Mouse (Mus musculus) gastrocnemius, postnatal 14 days (tissue): ENCODE measurements around the gene Taar6. TPM values are rescaled to one million over a fixed set of nuclear protein-coding genes. Genes with fewer than 3 reads are reported as not detected.

Experiments
- DNase-seq: peaks from one replicate; pipeline ENCODE4 v3.0.0; 2021; ENCODE audit warnings: mixed read lengths
- intact Hi-C: fragments of 180-260 bp; cut with DNase I; formaldehyde crosslinking; loops from one replicate; pipeline ENCODE4 v1.15.1; 2025; ENCODE audit warnings: low total_unique reads
- long read RNA-seq, 2 experiments: library from polyadenylated mRNA; stranded (forward); transcript quantifications; one replicate each; pipeline ENCODE4 v2.0.0; 2021
- total RNA-seq, 2 experiments: library from RNA; stranded (reverse); gene quantifications; 2 replicates each; pipeline ENCODE4 v1.2.3; 2021

Taar6 gene
- total RNA-seq, result not detected
- long read RNA-seq, experiment 1, result 0 reads
- long read RNA-seq, experiment 2, result 0 reads

GRCm38 (mm10) chr10:23985546-23985945 is at the start of gene Taar6:
TSS of gene Taar6 (minus strand) at chr10:23985646.
- DNase-seq, result no peak
- intact Hi-C loops, result no loop called here

DNA sequence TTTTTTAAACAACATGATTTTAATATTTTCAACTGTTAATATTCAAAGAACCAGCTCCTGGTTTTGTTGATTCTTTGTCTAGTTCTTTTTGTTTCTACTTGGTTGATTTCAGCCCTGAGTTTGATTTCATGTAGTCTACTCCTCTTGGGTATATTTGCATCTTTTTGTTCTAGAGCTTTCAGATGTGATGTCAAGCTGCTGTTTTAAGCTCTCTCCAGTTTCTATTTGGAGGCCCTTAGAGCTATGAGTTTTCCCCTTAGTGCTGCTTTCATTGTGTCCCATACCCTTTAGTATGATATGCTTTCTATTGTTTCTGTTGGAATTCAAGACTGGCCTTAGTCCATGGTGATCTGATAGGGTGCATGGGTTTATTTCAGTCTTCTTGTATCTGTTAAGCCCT is 45.9 kb upstream of the Taar6 start:
- DNase-seq, result no peak
- intact Hi-C loops, result no loop called here

- DNase-seq, result no peak
- intact Hi-C loops, result no loop called here
These were observed 41.5 kb upstream of the Taar6 start, which contains the start of gene Taar7d for GRCm38 (mm10) chr10:24026922-24027321. TSS of gene Taar7d (plus strand) at chr10:24027222.

GRCm38 (mm10) chr10:24008143-24008542 is 22.7 kb upstream of the Taar6 start:
- intact Hi-C loops, result no loop called here

DNA sequence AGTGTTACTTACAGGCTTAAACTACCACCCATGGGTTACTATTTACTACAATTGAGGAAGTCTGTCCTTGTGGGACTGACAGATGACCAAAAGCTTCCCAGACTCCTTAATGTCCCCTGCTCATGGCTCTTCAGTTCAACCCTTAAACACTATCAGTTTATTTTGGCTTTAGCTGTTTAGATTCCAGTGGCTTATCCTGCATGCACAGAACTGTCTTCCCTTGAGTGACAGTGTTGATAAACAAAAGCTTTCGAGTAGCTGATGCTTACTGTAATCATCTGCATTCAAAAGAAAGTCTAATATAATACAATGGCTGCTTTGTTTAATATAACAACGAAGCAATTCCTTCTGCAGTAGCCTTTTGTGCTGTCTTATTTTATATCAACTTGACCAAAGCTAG is 21.6 kb upstream of the Taar6 start:
- DNase-seq, result no peak
- intact Hi-C loops, result no loop called here

More at GRCm38 (mm10) chr10:24008143-24008542, 22.7 kb upstream of the Taar6 start:
- no peak for DNase-seq

GRCm38 (mm10) chr10:24006442-24006841 is 21.0 kb upstream of the Taar6 start:
- intact Hi-C loops, result no loop called here

DNA sequence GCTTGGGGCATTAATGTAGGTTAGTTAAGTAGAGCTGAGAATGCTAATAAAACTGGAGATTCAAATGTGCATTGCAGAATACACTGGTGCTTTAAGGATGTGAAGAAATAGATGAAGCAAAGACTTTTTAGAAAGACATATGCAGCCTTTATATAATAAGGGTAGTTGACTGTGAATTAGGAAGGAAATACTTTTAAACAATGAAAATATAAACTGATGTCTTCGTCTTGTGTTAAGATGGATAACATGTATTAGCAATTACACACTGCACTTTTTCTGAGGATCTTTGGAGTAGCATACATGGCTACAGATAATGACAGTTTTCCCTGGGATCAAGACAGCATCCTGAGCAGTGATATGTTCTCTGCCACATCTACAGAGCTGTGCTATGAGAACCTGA is 14.2 kb upstream of the Taar6 start, which contains the start of gene Taar7b:
Gene Taar7b, plus strand, starts transcription at position 301 of the 400 bp plus-strand sequence.
- intact Hi-C loops, result no loop called here
- DNase-seq, result no peak

More at GRCm38 (mm10) chr10:24006442-24006841, 21.0 kb upstream of the Taar6 start:
- no peak for DNase-seq

- no peak for DNase-seq
- intact Hi-C loops, result no loop called here
These were observed 7.9 kb upstream of the Taar6 start, which contains the start of gene Taar7a for GRCm38 (mm10) chr10:23993381-23993780. TSS of gene Taar7a (minus strand) at chr10:23993481.

- intact Hi-C loops, result no loop called here
- DNase-seq, result no peak
These were observed 973 bp upstream of the Taar6 start for GRCm38 (mm10) chr10:23986419-23986818.

DNA sequence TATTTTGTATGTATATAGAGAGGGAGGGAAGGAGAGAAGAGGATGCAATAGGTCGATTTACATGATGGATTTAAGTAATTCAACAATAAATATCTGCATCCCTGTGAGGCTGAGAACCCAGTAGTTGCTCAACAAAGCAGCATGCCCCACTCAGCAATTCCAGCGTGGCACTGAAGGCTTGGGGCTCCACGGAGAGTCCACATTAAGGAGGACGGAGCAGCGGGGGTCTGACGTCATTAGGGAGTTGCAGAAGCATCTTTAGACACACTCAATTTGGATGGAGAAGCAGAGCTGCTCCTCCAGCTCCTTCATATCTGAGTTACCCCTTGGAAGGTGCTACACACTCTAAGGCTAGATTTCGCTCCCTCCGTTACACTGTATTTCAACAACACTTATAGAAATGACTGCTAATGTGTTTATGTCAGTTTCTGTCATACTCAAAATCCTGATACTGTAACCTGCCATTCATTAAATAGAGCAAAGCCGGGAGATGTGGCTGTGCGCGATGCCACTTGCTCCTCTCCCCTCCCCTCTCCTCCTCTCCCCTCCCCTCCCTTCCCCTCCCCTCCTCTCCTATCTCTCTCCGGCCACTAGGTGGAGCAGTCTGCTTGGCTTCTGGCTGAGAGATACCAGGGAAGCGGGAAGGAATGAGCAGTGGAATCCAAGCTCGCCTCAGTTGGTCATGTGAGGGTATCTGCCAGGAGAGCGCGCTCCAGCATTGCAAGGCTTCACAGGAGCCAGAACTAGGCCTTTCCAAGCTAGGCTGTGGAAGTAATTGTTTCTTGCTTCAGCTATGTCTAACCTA is 6.3 kb downstream of the Taar6 start:
- peak; percentile 59 for DNase-seq
- intact Hi-C loops, result loop anchor here (10.0 kb wide), 1 partner anchor 106 kb away; no protein-coding TSS in a partner anchor

GRCm38 (mm10) chr10:23977958-23978357 is 7.5 kb downstream of the Taar6 start:
- DNase-seq, result no peak
- intact Hi-C loops, result loop anchor here (10.0 kb wide), 1 partner anchor 107 kb away; no protein-coding TSS in a partner anchor

DNA sequence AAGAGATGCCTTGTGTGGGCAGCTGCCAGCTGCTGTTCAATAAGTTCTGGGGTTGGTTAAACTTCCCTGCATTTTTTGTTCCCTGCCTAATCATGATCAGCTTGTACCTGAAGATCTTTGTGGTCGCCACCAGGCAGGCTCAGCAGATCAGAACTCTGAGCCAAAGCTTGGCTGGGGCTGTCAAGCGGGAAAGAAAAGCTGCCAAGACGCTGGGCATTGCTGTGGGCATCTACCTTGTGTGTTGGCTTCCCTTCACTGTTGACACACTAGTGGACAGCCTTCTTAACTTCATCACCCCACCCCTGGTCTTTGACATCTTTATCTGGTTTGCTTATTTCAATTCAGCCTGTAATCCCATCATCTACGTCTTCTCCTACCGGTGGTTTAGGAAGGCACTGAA is 14.2 kb downstream of the Taar6 start:
- intact Hi-C loops, result loop anchor here (10.0 kb wide), 1 partner anchor 114 kb away; no protein-coding TSS in a partner anchor
- no peak for DNase-seq

- intact Hi-C loops, result loop anchor here (10.0 kb wide), 1 partner anchor 114 kb away; no protein-coding TSS in a partner anchor
These were observed 14.7 kb downstream of the Taar6 start, which contains the start of gene Taar5 for GRCm38 (mm10) chr10:23970656-23971165. TSS of gene Taar5 (plus strand) at chr10:23970706.

GRCm38 (mm10) chr10:23964921-23965610 is 20.4 kb downstream of the Taar6 start:
- intact Hi-C loops, result no loop called here
- no peak for DNase-seq

More at GRCm38 (mm10) chr10:23970656-23971165, 14.7 kb downstream of the Taar6 start, which contains the start of gene Taar5:
- no peak for DNase-seq

DNA sequence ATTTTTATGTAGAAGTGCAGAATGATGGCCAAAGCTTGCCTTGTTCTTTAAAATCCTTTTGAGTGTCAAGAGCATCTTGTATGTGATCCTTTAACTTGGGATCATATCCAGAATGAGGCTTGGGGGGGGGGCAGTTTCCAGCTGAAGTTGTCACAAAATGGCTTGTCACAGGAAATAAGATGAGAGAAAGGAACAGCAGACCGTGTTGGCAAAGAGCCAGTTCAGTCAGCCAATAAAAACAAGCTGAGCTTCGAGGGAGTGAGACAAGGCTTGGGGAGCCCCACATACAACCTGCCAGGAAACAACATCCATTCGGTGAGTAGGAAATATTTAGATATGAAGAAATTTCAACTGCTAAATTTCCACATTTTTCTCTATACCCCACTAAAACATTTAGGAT is 22.0 kb downstream of the Taar6 start:
- no peak for DNase-seq
- intact Hi-C loops, result no loop called here

GRCm38 (mm10) chr10:23960444-23960915 is 25.0 kb downstream of the Taar6 start, which contains the start of gene Taar4:
TSS of gene Taar4 (plus strand) at chr10:23960494.
- DNase-seq, result no peak
- intact Hi-C loops, result no loop called here

- intact Hi-C loops, result no loop called here
- DNase-seq, result no peak
These were observed 26.4 kb downstream of the Taar6 start for GRCm38 (mm10) chr10:23959071-23959470.

GRCm38 (mm10) chr10:23951714-23952113 is 33.7 kb downstream of the Taar6 start:
- DNase-seq, result no peak
- intact Hi-C loops, result no loop called here

DNA sequence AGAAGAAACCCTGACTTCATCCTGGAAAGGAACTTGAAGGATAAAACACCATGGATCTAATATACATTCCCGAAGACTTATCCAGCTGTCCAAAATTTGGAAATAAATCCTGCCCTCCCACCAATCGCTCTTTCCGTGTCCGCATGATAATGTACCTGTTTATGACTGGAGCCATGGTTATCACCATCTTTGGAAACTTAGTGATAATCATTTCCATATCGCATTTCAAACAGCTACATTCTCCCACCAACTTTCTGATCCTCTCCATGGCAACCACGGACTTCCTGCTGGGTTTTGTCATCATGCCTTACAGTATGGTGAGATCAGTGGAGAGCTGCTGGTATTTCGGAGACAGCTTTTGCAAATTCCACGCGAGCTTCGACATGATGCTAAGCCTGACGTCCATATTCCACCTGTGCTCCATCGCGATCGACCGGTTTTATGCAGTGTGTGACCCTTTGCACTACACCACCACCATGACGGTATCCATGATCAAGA is 35.9 kb downstream of the Taar6 start, which contains the start of gene Taar3:
Gene Taar3, plus strand, starts transcription at position 51 of the 498 bp plus-strand sequence.
- intact Hi-C loops, result no loop called here
- no peak for DNase-seq
